Comparison of ENCODE assay signal across 8 mouse cellular contexts in the genomic region with DNA sequence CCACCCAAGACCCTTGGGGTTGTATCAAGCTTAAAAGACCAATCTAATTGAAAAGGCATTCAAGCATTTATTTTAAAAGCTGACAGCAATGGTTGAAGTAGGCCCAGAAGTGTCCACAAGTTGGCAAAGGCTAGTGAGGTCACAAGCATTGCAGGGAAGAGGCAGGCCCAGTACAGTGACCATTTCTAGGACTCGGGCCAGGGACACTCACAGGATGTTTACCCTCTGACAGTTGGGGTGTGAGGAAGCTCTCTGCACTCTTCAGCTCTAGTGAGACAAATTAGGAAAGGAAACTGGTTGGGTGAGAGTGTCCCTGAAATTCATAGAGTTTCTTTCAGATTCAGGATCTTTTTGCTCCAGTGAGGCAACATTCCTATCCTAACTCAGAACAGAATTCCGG.
DNase-seq lines count a peak whose midpoint lies in the region; ATAC-seq lines count a peak whose summit lies in the region.

No protein-coding gene starts in this region.

- ATAC-seq in cerebellum, adult (ENCODE audit: insufficient number of reproducible peaks, low FRiP score, low TSS enrichment), result no peak; the same call in 1 of the 2 replicates

- peak; percentile 49 for DNase-seq in ovary, adult 18-20 months (ENCODE audit: low spot score)
- no peak for DNase-seq in ovary, postnatal 10 days (ENCODE audit: low spot score)
- DNase-seq in gastrocnemius, adult 8-10 months (ENCODE audit: low spot score in 2 of 2), result peak; percentile 38 to 49
- DNase-seq in kidney, adult 8-10 months, result peak; percentile 76 to 84
- peak; percentile 89 for DNase-seq in lung, postnatal 36 days
- no peak for DNase-seq in layer of hippocampus, postnatal 25 days (ENCODE audit: extremely low spot score in 1 of 2, low spot score in 1 of 2)
- no peak for DNase-seq in right cerebral cortex, postnatal 25 days

Comparison
In these comparisons a context has a peak if more than half of its experiments do, and no peak if none do; other contexts are left out.
1. DNase-seq: peak in ovary, adult 18-20 months (single experiment), gastrocnemius, adult 8-10 months (2 of 2), kidney, adult 8-10 months (2 of 2) and lung, postnatal 36 days (single experiment); none in ovary, postnatal 10 days (single experiment), layer of hippocampus, postnatal 25 days (0 of 2) and right cerebral cortex, postnatal 25 days (single experiment).